Mouse (Mus musculus) CH12.LX (cell line): ENCODE data around the gene Matn4. TPM values are rescaled to one million over a fixed set of nuclear protein-coding genes. Genes with fewer than 3 reads are reported as not detected.
A peak's percentile ranks its signal among the peaks of the same experiment; 100 is the strongest.

Experiments used
- DNase-seq: peaks from one replicate; pipeline ENCODE4 v3.0.0-alpha.2; 2013; ENCODE audit errors: extremely low read depth
- H3K27ac ChIP-seq: 2 replicates; pipeline ENCODE4 v1.5.1; 2012; ENCODE audit warnings: low read depth, mild to moderate bottlenecking, control low read depth, moderate library complexity; ENCODE audit not compliant: insufficient read depth
- H3K27me3 ChIP-seq: replicated peaks from 2 replicates; pipeline ENCODE3; 2012; ENCODE audit warnings: inconsistent platforms
- H3K36me3 ChIP-seq, 2 experiments: replicated peaks in 1 of 2; 2 replicates each; pipeline versions ENCODE3 to v1.6.1; 2012; ENCODE audit warnings: inconsistent platforms in 1 of 2, low read length in 1 of 2, mild to moderate bottlenecking in 1 of 2, mixed read lengths in 1 of 2, moderate library complexity in 1 of 2; ENCODE audit not compliant: control insufficient read depth in 1 of 2, insufficient read depth in 1 of 2
- H3K4me1 ChIP-seq, 2 experiments: 2 replicates each; pipeline ENCODE4 v1.6.1; 2012; ENCODE audit warnings: inconsistent platforms in 1 of 2, moderate library complexity in 1 of 2; ENCODE audit not compliant: insufficient read depth in 2 of 2, control insufficient read depth in 1 of 2
- H3K4me2 ChIP-seq: 2 replicates; pipeline ENCODE4 v1.6.1; 2012; ENCODE audit warnings: low read depth, mild to moderate bottlenecking, control low read depth; ENCODE audit not compliant: poor library complexity, insufficient read depth, severe bottlenecking
- H3K4me3 ChIP-seq, 3 experiments: fragments of 150-350 bp in 1 of 3; sonication (generic) in 1 of 3; replicated peaks in 1 of 3; 2 replicates each; pipeline versions ENCODE3 to v1.5.1; 2011 to 2012; ENCODE audit warnings: low read depth in 2 of 3, low read length in 2 of 3, mild to moderate bottlenecking in 2 of 3, moderate library complexity in 2 of 3, control low read depth in 1 of 3, improper control_type of control experiment in 1 of 3, inconsistent platforms in 1 of 3, mixed read lengths in 1 of 3; ENCODE audit not compliant: poor library complexity in 1 of 3
- H3K79me2 ChIP-seq: replicated peaks from 2 replicates; pipeline ENCODE4 v1.6.1; 2012; ENCODE audit warnings: mild to moderate bottlenecking, moderate library complexity; ENCODE audit not compliant: control insufficient read depth, poor library complexity, insufficient read depth, severe bottlenecking; ENCODE audit errors: extremely low read depth
- H3K9ac ChIP-seq: 2 replicates; pipeline ENCODE4 v1.6.1; 2012; ENCODE audit warnings: low read depth, mild to moderate bottlenecking, control low read depth, moderate library complexity; ENCODE audit not compliant: insufficient read depth
- H3K9me3 ChIP-seq: replicated peaks from 2 replicates; pipeline ENCODE3; 2012; ENCODE audit warnings: low read length, inconsistent platforms, mixed read lengths
- BHLHE40 ChIP-seq: IDR thresholded peaks from 2 replicates; pipeline ENCODE4 v1.6.1; 2011; ENCODE audit warnings: mild to moderate bottlenecking, low read depth, low read length, improper control_type of control experiment
- CTCF ChIP-seq, 2 experiments: IDR thresholded peaks in 1 of 2; conservative IDR thresholded peaks in 1 of 2; 2 replicates each; pipeline ENCODE4 v1.5.1; 2011 to 2012; ENCODE audit warnings: low read depth in 2 of 2, low read length in 2 of 2, improper control_type of control experiment in 1 of 2, inconsistent platforms in 1 of 2, mild to moderate bottlenecking in 1 of 2, moderate library complexity in 1 of 2
- IRF4 ChIP-seq: IDR thresholded peaks from 2 replicates; pipeline ENCODE4 v1.6.1; 2014; ENCODE audit warnings: low read depth, mild to moderate bottlenecking, inconsistent platforms, low read length, improper control_type of control experiment
- JUND ChIP-seq: conservative IDR thresholded peaks from 2 replicates; pipeline ENCODE4 v1.6.1; 2011; ENCODE audit warnings: low read depth, low read length, improper control_type of control experiment
- MAFK ChIP-seq: IDR thresholded peaks from 2 replicates; pipeline ENCODE4 v1.6.1; 2011; ENCODE audit warnings: low read length, improper control_type of control experiment; ENCODE audit not compliant: insufficient replicate concordance
- MEF2A ChIP-seq: IDR thresholded peaks from 2 replicates; pipeline ENCODE4 v1.6.1; 2014; ENCODE audit warnings: low read depth, mild to moderate bottlenecking, inconsistent platforms, low read length, improper control_type of control experiment, borderline replicate concordance
- MXI1 ChIP-seq: IDR thresholded peaks from 2 replicates; pipeline ENCODE4 v1.6.1; 2011; ENCODE audit warnings: mild to moderate bottlenecking, low read depth, low read length, improper control_type of control experiment
- MYC ChIP-seq: IDR thresholded peaks from 2 replicates; pipeline ENCODE4 v1.6.1; 2011; ENCODE audit warnings: low read depth, mild to moderate bottlenecking, improper control_type of control experiment, low read length
- PAX5 ChIP-seq: IDR thresholded peaks from 2 replicates; pipeline ENCODE4 v1.6.1; 2012; ENCODE audit warnings: low read length, inconsistent platforms, mixed read lengths
- RAD21 ChIP-seq: IDR thresholded peaks from 2 replicates; pipeline ENCODE4 v1.6.1; 2011; ENCODE audit warnings: low read depth, mild to moderate bottlenecking, low read length, improper control_type of control experiment, moderate library complexity
- RCOR1 ChIP-seq: conservative IDR thresholded peaks from 2 replicates; pipeline ENCODE4 v1.6.1; 2012; ENCODE audit warnings: low read depth, mild to moderate bottlenecking, inconsistent platforms, low read length, improper control_type of control experiment
- SMC3 ChIP-seq: IDR thresholded peaks from 2 replicates; pipeline ENCODE4 v1.6.1; 2011; ENCODE audit warnings: low read depth, low read length, improper control_type of control experiment
- TBP ChIP-seq: conservative IDR thresholded peaks from 2 replicates; pipeline ENCODE4 v1.6.1; 2011; ENCODE audit warnings: low read depth, low read length, improper control_type of control experiment
- TCF12 ChIP-seq: IDR thresholded peaks from 2 replicates; pipeline ENCODE4 v1.6.1; 2014; ENCODE audit warnings: low read depth, mild to moderate bottlenecking, inconsistent platforms, low read length, improper control_type of control experiment
- UBTF ChIP-seq: IDR thresholded peaks from 2 replicates; pipeline ENCODE4 v1.6.1; 2012; ENCODE audit warnings: low read depth, mild to moderate bottlenecking, inconsistent platforms, low read length, improper control_type of control experiment, moderate library complexity
- USF1 ChIP-seq: IDR thresholded peaks from 2 replicates; pipeline ENCODE4 v1.6.1; 2014; ENCODE audit warnings: low read depth, mild to moderate bottlenecking, inconsistent platforms, low read length, improper control_type of control experiment
- USF2 ChIP-seq: conservative IDR thresholded peaks from 2 replicates; pipeline ENCODE4 v1.6.1; 2011; ENCODE audit warnings: low read depth, low read length, improper control_type of control experiment
- ZC3H11A ChIP-seq: IDR thresholded peaks from 2 replicates; pipeline ENCODE4 v1.6.1; 2012; ENCODE audit warnings: low read depth, mild to moderate bottlenecking, inconsistent platforms, low read length, improper control_type of control experiment
- ZKSCAN1 ChIP-seq: IDR thresholded peaks from 2 replicates; pipeline ENCODE4 v1.6.1; 2012; ENCODE audit warnings: low read depth, inconsistent platforms, low read length, improper control_type of control experiment, borderline replicate concordance
- ZMIZ1 ChIP-seq: IDR thresholded peaks from 2 replicates; pipeline ENCODE4 v1.6.1; 2012; ENCODE audit warnings: low read depth, mild to moderate bottlenecking, inconsistent platforms, low read length, improper control_type of control experiment
- ZNF384 ChIP-seq: IDR thresholded peaks from 2 replicates; pipeline ENCODE4 v1.6.1; 2012; ENCODE audit warnings: low read depth, low read length, improper control_type of control experiment, inconsistent platforms
- dilution Hi-C: fragments of 300-500 bp; cut with MboI; formaldehyde crosslinking; loops from 2 replicates; pipeline ENCODE4 v1.14.3; 2020; ENCODE audit warnings: low sequenced_read_pairs; ENCODE audit not compliant: extremely low pct_unique_long_range_greater_than_20kb, extremely low pct_ligation_motif_present
- in situ Hi-C: fragments of 300-500 bp; cut with MboI; formaldehyde crosslinking; loops from 3 replicates; pipeline ENCODE4 v1.14.3; 2019; ENCODE audit warnings: low sequenced_read_pairs, low pct_ligation_motif_present, low pct_unique_long_range_greater_than_20kb, mixed read lengths
- polyA plus RNA-seq: library from polyadenylated mRNA; unstranded; fragments of >175 nt; gene quantifications from 2 replicates; pipeline ENCODE4 v1.2.1, GENCODE M21; 2012; ENCODE audit warnings: low read depth; ENCODE audit not compliant: insufficient read length
- total RNA-seq, 2 experiments: library from RNA; depleted of rRNA; stranded (reverse); fragments of 300-350 nt in 1 of 2; fragments of >200 nt in 1 of 2; gene quantifications; 2 replicates each; pipeline ENCODE4 v1.2.3; 2012 to 2014

The Matn4 gene
- total and polyA plus RNA-seq, 3 experiments: not detected

GRCm38 (mm10) chr2:164352697-164353096 is 52.3 kb downstream of the Matn4 start:
- Histone ChIP-seq H3K27me3 (peaks cover 2% of the 10 kb centered on the region), H3K27ac (no peak overlapping the region), H3K9ac (no peak overlapping the region), H3K4me1 (peaks cover 7 to 10% of the 10 kb centered on the region in 2 experiments), H3K36me3 (no peaks in the 10 kb centered on the region), H3K79me2 (no peaks in the 10 kb centered on the region), H3K4me3 (no peak overlapping the region), H3K4me2 (no peak overlapping the region), H3K9me3 (no peaks in the 10 kb centered on the region)
- dilution Hi-C loops: no loop called here
- TF ChIP-seq RAD21 (no peak), MXI1 (no peak), MEF2A (no peak), ZNF384 (no peak), TBP (no peak), JUND (no peak), ZMIZ1 (no peak), RCOR1 (no peak), PAX5 (no peak), ZC3H11A (no peak), USF1 (no peak), BHLHE40 (no peak), ZKSCAN1 (no peak), UBTF (no peak), MAFK (no peak), IRF4 (no peak)
- DNase-seq: no peak
- in situ Hi-C loops: no loop called here

GRCm38 (mm10) chr2:164348980-164349379 is 56.0 kb downstream of the Matn4 start:
- in situ Hi-C loops (loop anchor here (5.0 kb wide), 1 partner anchor 232 kb away; no protein-coding TSS in a partner anchor), dilution Hi-C loops (no loop called here)
- DNase-seq: peak; percentile 73
- no peaks in the 10 kb centered on the region for H3K79me2 ChIP-seq
- no peak overlapping the region for H3K9ac ChIP-seq
- no peak overlapping the region for H3K4me3 ChIP-seq
- no peaks in the 10 kb centered on the region for H3K4me1 ChIP-seq
- no peaks in the 10 kb centered on the region for H3K27me3 ChIP-seq
- no peaks in the 10 kb centered on the region for H3K36me3 ChIP-seq
- H3K27ac ChIP-seq: no peak overlapping the region
- H3K9me3 ChIP-seq: no peaks in the 10 kb centered on the region
- no peak for TF ChIP-seq PAX5
- peak; percentile 77 for TF ChIP-seq RAD21
- TF ChIP-seq TCF12: no peak
- no peak for TF ChIP-seq JUND
- no peak for TF ChIP-seq MYC
- TF ChIP-seq ZC3H11A: peak; percentile 55
- TF ChIP-seq CTCF (conservative IDR thresholded peaks at IDR 0.05 in 1 of 2, IDR thresholded peaks at IDR 0.05 in 1 of 2; ENCODE audit: low read depth in 2 of 2, low read length in 2 of 2): peak; percentile 49 to 80
- no peak for TF ChIP-seq MEF2A
- TF ChIP-seq USF2: no peak
- peak; percentile 82 for TF ChIP-seq SMC3
- H3K4me2 ChIP-seq: no peak overlapping the region
